Mouse (Mus musculus): ENCODE data around the gene Ccdc190.

Ccdc190 gene

DNA sequence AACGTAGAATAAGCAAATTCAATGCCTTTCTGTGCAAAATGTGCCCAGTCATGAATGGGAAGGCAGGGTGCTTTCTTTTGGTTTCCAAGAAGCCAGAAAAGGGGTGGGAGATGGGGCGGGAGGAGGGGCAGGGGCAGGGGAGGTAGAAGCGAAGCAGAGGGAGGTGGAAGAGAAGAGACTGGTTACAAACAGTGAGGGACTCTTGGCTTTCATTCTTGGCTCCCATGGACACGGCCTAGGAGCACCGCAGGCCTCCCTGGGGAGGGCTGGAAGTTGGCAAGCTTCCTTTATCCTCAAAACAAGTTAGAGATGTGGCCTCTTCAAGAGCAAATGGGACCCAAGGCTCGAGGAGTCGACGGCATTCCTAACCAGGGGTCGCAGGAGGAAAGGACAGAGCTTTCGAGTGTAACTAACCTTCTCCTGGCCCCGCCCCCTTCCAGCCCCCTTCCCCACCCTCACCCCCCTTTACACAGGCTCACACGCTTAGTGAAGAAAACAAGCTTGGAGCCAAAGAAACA, at the start of gene Ccdc190:
TSS of gene Ccdc190 (plus strand) at position 195 of the 518 bp plus-strand sequence.
- in situ Hi-C loops (cut with MseI, MboI) = no loop called here

DNA sequence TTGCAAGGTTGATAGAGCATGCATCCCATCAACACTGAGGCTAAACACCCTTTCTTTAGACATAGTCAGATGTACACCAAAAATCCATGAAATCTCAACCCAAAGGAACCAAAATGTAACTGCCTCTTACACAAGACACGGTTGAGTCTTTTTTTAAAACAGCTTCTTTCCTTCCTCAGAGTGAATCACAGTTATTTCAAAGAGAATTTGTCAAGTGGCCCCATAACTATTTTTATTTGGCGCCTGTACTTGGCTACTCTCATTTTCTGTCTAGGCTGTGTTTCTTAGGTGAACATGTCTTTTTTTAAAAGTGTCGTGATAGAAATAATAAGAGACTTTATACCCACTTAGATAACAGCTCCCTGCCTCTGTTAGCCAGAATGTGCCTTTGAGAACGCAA, 49.4 kb upstream of the Ccdc190 start:
- in situ Hi-C loops (cut with MseI, MboI) = no loop called here

- in situ Hi-C loops (cut with MseI, MboI) = no loop called here
Observed at GRCm38 (mm10) chr1:169880181-169880580, 48.3 kb upstream of the Ccdc190 start.

GRCm38 (mm10) chr1:169883081-169883565, 45.3 kb upstream of the Ccdc190 start:
- in situ Hi-C loops (cut with MseI, MboI) = no loop called here

DNA sequence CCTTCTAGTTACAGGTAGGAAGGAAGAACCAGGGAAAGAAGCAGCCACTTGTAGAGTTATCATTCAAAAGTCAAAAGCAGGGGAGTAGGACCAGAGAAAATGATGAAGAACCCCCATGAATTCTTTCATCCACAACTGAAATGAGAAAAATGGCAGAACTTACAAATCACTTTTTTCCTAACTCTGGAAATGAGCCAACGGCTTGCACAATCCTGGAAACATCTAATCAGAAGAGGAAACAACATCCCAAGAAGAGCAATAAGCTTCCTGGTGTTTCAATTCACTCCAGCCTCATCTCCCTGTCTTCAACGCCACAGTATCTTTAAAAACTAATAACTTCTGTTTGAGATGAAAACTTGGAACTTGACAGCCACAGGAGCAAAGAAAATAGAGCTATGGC, 39.2 kb upstream of the Ccdc190 start:
- in situ Hi-C loops (cut with MseI, MboI) = no loop called here

- in situ Hi-C loops (cut with MseI, MboI) = no loop called here
Observed at GRCm38 (mm10) chr1:169893976-169894375, 34.5 kb upstream of the Ccdc190 start.

GRCm38 (mm10) chr1:169895686-169896085, 32.8 kb upstream of the Ccdc190 start:
- in situ Hi-C loops (cut with MseI, MboI) = no loop called here

DNA sequence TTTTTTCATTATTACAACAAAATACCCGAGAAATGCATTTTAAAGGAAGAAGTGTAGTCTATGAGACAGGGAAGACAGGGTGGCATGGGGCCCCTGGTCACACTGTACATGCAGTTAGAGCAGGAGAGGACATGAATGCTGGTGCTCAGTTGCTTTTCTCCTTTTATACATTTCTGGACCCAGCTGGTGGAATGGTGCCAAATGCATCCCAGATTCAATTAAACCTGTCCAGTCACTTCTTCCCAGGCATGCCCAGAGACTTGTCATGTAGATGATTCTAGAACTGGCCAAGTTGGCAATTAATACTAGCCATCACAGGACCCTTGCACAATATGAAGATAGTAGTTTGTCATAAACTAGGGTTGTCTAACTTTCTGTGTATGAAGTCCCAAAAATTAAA, 30.5 kb upstream of the Ccdc190 start:
- in situ Hi-C loops (cut with MseI, MboI) = no loop called here

- in situ Hi-C loops (cut with MseI, MboI) = no loop called here
Observed at GRCm38 (mm10) chr1:169898607-169899006, 29.8 kb upstream of the Ccdc190 start.

GRCm38 (mm10) chr1:169900771-169901336, 27.6 kb upstream of the Ccdc190 start:
- in situ Hi-C loops (cut with MseI, MboI) = no loop called here

DNA sequence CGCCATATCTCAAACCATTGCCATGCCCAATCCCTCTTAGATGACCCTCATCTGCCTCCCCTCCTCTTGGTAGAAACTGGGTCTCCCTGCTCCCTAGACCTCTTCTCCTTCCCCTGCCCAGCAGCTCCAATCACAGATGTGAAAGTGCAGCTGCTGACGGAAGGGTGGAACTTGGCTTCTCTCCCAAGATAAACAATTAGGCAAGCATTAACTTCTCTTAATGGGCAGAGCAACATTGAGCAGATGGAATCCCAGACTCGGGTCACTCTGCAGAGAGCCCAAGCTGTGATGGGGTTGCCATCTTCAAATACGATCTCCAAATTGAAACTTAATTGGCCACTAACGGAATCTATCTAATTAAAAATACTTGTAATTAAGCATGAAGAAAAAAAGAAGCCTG, 19.3 kb upstream of the Ccdc190 start:
- in situ Hi-C loops (cut with MseI, MboI) = no loop called here

DNA sequence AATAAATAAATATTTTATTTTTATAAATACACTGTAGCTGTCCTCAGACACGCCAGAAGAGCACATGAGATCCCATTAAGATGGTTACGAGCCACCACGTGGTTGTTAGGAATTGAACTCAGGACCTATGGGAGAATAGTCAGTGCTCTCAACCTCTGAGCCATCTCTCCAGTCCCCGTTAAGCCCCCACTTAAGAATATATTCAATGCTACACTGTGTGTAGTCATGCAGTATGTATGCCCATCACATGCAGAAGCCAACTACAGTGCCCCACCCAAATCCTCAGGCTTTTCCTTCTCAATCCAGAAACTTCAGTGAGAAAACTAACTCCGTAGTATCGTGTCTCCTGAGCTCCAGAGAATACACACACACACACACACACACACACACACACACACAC, 18.8 kb upstream of the Ccdc190 start:
- in situ Hi-C loops (cut with MseI, MboI) = no loop called here

DNA sequence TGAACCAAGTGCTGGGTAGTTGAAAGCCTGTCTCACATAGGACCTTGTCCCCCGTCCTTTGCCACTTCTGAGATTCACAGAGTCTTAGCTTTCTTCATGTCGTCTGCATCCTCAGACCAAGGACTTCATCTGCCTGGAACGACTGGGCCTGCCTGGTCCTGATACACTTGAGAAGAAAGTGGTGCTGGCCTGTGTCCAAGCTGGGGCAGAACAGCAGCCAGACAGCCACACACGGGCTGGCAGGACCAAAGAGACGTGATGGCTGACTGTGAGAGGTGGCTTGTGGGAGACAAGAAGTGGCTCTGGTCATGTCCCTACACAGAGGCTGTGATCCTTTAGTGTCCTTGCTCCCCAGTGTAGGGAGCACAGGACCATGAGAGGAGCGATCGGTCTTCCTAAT, 17.7 kb upstream of the Ccdc190 start:
- in situ Hi-C loops (cut with MseI, MboI) = no loop called here

DNA sequence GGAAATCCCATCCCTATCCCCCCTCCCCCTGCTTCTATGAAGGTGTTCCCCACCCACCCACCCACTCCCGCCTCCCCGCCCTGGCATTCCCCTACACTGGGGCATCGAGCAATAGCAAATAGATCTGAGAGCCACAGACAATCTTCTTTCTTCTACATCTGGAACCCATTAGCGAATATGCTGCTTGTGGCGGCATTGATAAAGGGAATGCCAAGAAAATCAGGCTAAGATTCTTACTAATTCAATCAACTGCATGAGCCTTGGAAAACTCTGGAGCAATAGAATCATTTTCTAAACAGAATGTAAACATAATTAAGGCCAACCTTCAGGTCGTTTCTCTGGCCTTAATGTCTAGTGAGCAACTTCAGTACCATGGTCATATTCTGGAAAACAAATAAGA, 16.9 kb upstream of the Ccdc190 start:
- in situ Hi-C loops (cut with MseI, MboI) = no loop called here

GRCm38 (mm10) chr1:169916659-169917058, 11.8 kb upstream of the Ccdc190 start:
- in situ Hi-C loops (cut with MseI, MboI) = loop anchor here (5.0 kb wide), 2 partner anchors 244 to 384 kb away; partner anchors contain the start of gene Nuf2 (in 2 of the 2)

DNA sequence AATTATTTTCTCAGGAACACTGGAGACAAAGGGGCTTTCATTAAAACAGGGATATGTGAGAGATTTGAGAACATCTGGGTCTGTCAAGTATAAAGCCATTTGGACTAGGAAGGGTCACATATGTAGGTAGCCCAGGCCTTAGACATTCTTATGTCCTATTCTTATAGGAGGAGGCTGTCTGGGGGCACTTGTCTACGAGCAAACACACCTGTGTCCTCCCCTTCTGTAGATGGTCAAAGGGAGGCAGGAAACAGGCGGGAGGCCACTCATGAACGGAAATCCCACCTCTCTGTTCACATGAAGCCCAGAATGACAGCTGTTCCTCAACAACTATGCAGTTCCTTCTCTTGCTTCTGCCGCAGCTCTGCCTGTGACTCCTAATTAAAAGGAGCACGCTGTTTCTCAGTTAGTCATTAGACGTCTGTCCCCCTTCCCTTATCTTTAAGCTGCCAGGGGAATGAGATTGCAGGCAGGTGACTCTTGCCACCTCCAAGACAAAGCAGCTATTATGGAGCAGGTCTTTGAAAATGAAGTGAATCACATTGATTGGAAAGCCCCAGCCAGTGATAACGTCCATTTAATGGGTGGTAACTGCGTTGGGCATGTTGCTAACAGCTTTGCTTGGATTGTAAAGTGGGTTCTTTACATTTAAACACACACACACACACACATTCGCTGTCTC, 11.2 kb upstream of the Ccdc190 start:
- in situ Hi-C loops (cut with MseI, MboI) = loop anchor here (5.0 kb wide), 2 partner anchors 245 to 385 kb away; partner anchors contain the start of gene Nuf2 (in 2 of the 2)

DNA sequence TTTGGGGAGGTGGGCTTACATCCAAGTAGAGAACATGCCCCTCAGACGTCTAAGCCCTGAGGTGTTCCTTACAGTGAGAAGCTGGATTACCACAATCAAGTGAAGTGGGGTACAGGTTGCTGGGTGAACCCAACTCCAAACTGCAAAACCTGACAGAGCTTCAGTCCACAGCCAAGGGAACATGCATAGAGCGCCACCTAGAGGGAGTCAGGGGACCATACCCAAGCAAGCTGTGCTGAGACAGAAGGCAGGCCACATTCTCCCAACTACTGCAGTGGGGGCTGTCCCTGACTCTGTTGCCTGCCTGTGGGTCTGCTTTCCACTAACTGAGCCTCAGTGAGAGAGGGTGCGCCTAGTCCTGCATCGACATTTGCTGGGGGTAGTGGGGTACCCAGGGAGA, 10.4 kb upstream of the Ccdc190 start:
- in situ Hi-C loops (cut with MseI, MboI) = loop anchor here (5.0 kb wide), 2 partner anchors 246 to 386 kb away; partner anchors contain the start of gene Nuf2 (in 2 of the 2)

DNA sequence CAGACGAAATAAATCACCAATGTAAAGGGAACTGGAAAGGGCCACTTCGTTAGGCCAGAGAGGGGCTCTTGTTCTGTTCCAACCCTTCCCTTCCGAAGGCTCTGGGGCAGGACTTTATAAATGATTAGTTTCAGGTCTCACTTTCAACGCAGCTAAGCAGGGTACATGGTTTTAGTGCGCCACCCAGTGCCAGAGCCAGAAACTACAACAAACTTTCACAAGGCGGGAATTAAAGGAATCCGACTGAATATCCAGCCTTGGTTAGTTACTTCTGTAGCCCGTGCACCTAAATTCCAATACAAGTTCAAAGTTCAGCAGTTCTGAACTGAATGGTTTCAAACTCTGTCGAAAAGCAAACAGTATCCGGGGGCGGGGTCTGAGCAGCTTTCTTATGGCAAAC, 9.2 kb upstream of the Ccdc190 start:
- in situ Hi-C loops (cut with MseI, MboI) = loop anchor here (5.0 kb wide), 2 partner anchors 247 to 387 kb away; partner anchors contain the start of gene Nuf2 (in 2 of the 2)

- in situ Hi-C loops (cut with MseI, MboI) = no loop called here
Observed at GRCm38 (mm10) chr1:169921710-169922211, 6.7 kb upstream of the Ccdc190 start.

GRCm38 (mm10) chr1:169924567-169924966, 3.9 kb upstream of the Ccdc190 start:
- in situ Hi-C loops (cut with MseI, MboI) = no loop called here

DNA sequence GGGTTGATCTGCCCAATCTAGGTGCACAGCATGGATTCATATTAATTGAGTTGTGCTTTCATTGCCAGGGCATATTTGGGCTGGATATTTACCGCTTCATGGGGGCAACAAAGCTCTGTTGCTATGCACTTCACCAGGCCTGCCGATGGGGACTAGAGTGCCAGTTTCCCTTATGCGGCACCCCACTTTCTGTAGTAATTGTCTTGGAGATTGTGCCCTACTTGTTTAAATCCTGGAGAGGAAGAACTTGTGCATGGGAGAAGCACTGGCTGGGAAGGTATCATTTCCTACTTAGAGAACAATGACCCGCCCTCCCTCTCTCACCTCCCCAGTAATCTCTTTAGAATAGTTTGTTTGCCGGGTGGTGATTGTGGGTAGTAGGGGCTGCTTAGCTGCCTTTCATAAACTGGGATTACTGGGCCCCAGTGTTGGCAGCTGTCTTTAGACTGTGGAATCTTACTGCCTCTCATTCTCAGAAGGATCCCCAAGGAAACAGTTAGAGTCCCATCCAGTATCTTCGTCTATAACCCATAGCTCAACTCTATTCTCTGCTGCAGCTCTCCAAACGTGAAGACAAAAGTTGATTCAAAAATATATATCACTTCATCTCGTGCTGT, 587 bp upstream of the Ccdc190 start:
- in situ Hi-C loops (cut with MseI, MboI) = no loop called here

DNA sequence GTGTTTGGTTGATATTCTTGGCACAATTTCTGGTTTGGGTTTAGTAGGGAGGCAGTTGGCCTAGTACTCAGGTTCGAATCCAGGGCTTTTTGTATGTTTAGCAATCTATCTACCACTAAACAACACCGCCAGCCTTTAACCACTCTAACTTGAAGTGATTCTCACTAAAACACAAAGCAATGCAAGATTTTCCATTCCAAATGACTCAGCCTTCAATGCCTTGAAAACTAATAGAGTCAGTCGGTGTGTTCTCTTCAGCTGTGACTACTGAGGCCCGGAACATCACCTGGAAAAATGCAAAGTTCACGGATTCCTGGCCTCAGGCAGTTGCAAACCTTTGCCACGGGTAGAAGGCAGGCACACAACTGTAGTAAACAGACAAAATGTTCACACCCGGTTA, 3.2 kb downstream of the Ccdc190 start:
- in situ Hi-C loops (cut with MseI, MboI) = no loop called here

Measured in mouse trophoblast stem cell (cell line).